Mouse (Mus musculus): ENCODE measurements at regions not wholly inside any gene's neighbourhood (a gene's known extent, or its start where the extent isn't known, plus 50 kb on each side); places are given as distances from the start of the nearest gene placed in this dataset.

- TF ChIP-seq ETS1 (conservative IDR thresholded peaks at IDR 0.05; ENCODE audit: low read depth, low read length) (no peak), NRF1 (IDR thresholded peaks at IDR 0.05; ENCODE audit: low read depth, low read length) (no peak), USF1 (IDR thresholded peaks at IDR 0.05; ENCODE audit: low read depth, low read length) (no peak), ZMIZ1 (IDR thresholded peaks at IDR 0.05; ENCODE audit: low read depth, low read length) (no peak), MAFK (IDR thresholded peaks at IDR 0.05; ENCODE audit: insufficient replicate concordance, low read length) (no peak), MAX (IDR thresholded peaks at IDR 0.05; ENCODE audit: low read length) (no peak), NELFE (IDR thresholded peaks at IDR 0.05; ENCODE audit: low read depth, low read length) (no peak)
Observed at GRCm38 (mm10) chr12:35607652-35608051, 72.8 kb upstream of the Ahr start.

All from CH12.LX (cell line).